Mouse (Mus musculus): ENCODE data around the gene Helt. TPM values are rescaled to one million over a fixed set of nuclear protein-coding genes. Genes with fewer than 3 reads are reported as not detected.

Gene Helt
- polyA plus RNA-seq, 1 experiment from 2014 or later = 11.1 TPM

GRCm38 (mm10) chr8:46257921-46258682 lies 36.4 kb downstream of the Helt start:
- Histone ChIP-seq H3K4me1 (peaks cover 7% of the 10 kb centered on the region; the same call in 1 of the 2 replicates), H3K27me3 (no peaks in the 10 kb centered on the region; the same call in 1 of the 2 replicates), H3K27ac (no peak overlapping the region), H3K9me3 (no peaks in the 10 kb centered on the region), H3K4me2 (no peak overlapping the region), H3K36me3 (replicated peaks) (no peaks in the 10 kb centered on the region), H3K4me3 (replicated peaks) (no peak overlapping the region), H3K9ac (no peak overlapping the region)
- WGBS = 20% methylated on average over 19 of the region's 19 CpGs
- ATAC-seq (ENCODE audit: low FRiP score) = no peak

DNA sequence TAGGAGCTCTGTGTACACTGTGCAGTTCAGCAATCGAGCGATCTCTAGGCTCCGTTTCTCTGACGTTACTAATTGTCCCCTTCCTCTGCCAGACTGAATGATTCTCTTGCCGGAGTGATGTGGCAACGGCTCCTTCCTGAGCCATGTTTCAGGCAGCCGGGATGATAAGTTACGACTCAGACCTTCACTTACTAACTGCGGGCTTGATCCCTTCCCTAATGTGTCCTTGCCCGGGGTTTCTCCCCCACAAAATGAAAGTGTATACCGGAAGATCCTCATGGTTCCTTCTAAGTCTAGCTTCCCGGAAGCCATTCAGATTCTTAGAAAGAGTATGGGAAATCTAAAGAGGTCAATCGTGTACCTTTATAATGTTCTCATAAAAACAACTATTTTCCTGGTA lies 42.0 kb downstream of the Helt start:
- Histone ChIP-seq H3K36me3 (replicated peaks) (no peaks in the 10 kb centered on the region), H3K4me1 (peaks cover 6% of the 10 kb centered on the region), H3K27me3 (0 out of 2 replicates have a peak, but pooled peaks cover 8% of the 10 kb centered on the region), H3K27ac (no peak overlapping the region), H3K9ac (no peak overlapping the region), H3K4me2 (no peak overlapping the region), H3K9me3 (no peaks in the 10 kb centered on the region), H3K4me3 (replicated peaks) (no peak overlapping the region)
- ATAC-seq (ENCODE audit: low FRiP score) = no peak
- 79% methylated on average over 13 of the region's 13 CpGs for WGBS

GRCm38 (mm10) chr8:46251561-46251960 lies 42.9 kb downstream of the Helt start:
- H3K27ac ChIP-seq = no peak overlapping the region
- H3K36me3 ChIP-seq (replicated peaks) = no peaks in the 10 kb centered on the region
- ATAC-seq (ENCODE audit: low FRiP score) = no peak
- no peak overlapping the region for H3K4me3 ChIP-seq (replicated peaks)
- H3K4me1 ChIP-seq = peaks cover 7% of the 10 kb centered on the region
- WGBS = 30% methylated on average over 10 of the region's 10 CpGs
- peak overlapping the region; percentile 34 for H3K4me2 ChIP-seq
- H3K27me3 ChIP-seq = 0 out of 2 replicates have a peak, but pooled peaks cover 10% of the 10 kb centered on the region
- H3K9ac ChIP-seq = 0 out of 2 replicates have a peak overlapping the region, but pooled peaks have one; percentile 17
- no peaks in the 10 kb centered on the region for H3K9me3 ChIP-seq

DNA sequence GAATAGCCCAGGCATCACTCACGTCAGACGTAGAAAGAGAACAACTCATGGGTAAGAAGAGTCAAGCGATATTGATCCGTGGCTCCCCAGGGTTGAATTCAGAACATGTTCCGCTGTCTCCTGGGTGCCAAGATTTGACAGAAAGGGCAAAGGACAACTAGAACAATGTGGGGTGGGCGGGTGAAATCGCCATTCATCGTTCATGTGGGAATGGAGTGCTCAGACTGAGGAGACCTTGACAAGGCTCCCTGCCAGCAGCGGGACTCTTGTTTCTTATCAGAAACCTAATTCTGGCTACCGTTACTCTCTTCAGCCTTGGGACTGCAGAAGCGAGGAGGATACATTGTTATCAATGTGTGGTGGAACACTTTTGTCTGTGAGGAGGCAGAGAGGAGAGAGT lies 48.1 kb downstream of the Helt start:
- 27% methylated on average over 11 of the region's 11 CpGs for WGBS

GRCm38 (mm10) chr8:46242946-46243345 lies 51.5 kb downstream of the Helt start:
- ATAC-seq (ENCODE audit: low FRiP score) = no peak
- Histone ChIP-seq H3K36me3 (replicated peaks) (no peaks in the 10 kb centered on the region), H3K4me2 (no peak overlapping the region), H3K4me3 (replicated peaks) (no peak overlapping the region), H3K9me3 (no peaks in the 10 kb centered on the region), H3K9ac (no peak overlapping the region), H3K27ac (no peak overlapping the region), H3K4me1 (peaks cover 6% of the 10 kb centered on the region; the same call in 1 of the 2 replicates), H3K27me3 (peaks cover 34% of the 10 kb centered on the region)
- WGBS = 52% methylated on average over 7 of the region's 7 CpGs

More for the DNA sequence above, 48.1 kb downstream of the Helt start:
- no peak overlapping the region for H3K4me3 ChIP-seq (replicated peaks)
- H3K9ac ChIP-seq = no peak overlapping the region
- H3K4me1 ChIP-seq = peaks cover 8% of the 10 kb centered on the region
- H3K9me3 ChIP-seq = no peaks in the 10 kb centered on the region
- H3K36me3 ChIP-seq (replicated peaks) = no peaks in the 10 kb centered on the region
- peaks cover 32% of the 10 kb centered on the region for H3K27me3 ChIP-seq
- no peak for ATAC-seq (ENCODE audit: low FRiP score)
- H3K27ac ChIP-seq = no peak overlapping the region
- no peak overlapping the region for H3K4me2 ChIP-seq

Other genes starting within 250 kb of the Helt start
- gene Cfap97, start 142.9 kb downstream of the Helt start, polyA plus RNA-seq (2016; fragmentation: Nextera tagmentation; extraction: Ambion mirVana) = 22.4 and 22.9 TPM in 2 replicates
- gene Snx25, start 142.5 kb downstream of the Helt start, polyA plus RNA-seq (2016; fragmentation: Nextera tagmentation; extraction: Ambion mirVana) = 4.1 and 4.5 TPM in 2 replicates
- gene Slc25a4, start 83.4 kb downstream of the Helt start, polyA plus RNA-seq (2016; fragmentation: Nextera tagmentation; extraction: Ambion mirVana) = 448 and 462 TPM in 2 replicates
- gene Acsl1, start 176.4 kb upstream of the Helt start, polyA plus RNA-seq (2016; fragmentation: Nextera tagmentation; extraction: Ambion mirVana) = 5.6 and 7.0 TPM in 2 replicates